Mouse (Mus musculus): ENCODE data around the gene Sox5. TPM values are rescaled to one million over a fixed set of nuclear protein-coding genes. Genes with fewer than 3 reads are reported as not detected.

Gene Sox5
- polyA plus RNA-seq, 1 experiment from 2014 or later = 27.0 TPM

GRCm38 (mm10) chr6:144755304-144755703 is 26.5 kb downstream of the Sox5 start:
- no peaks in the 10 kb centered on the region for H3K36me3 ChIP-seq (replicated peaks; ENCODE audit: control insufficient read depth, insufficient read depth)
- no peak overlapping the region for H3K27ac ChIP-seq
- 92% methylated on average over 4 of the region's 4 CpGs for WGBS

GRCm38 (mm10) chr6:144754366-144754765 is 27.4 kb downstream of the Sox5 start:
- no peak for DNase-seq (ENCODE audit: low spot score)
- Histone ChIP-seq H3K27ac (no peak overlapping the region), H3K4me2 (replicated peaks) (no peak overlapping the region)

More at GRCm38 (mm10) chr6:144755304-144755703, 26.5 kb downstream of the Sox5 start:
- Histone ChIP-seq H3K4me2 (replicated peaks) (no peak overlapping the region), H3K9me3 (ENCODE audit: control insufficient read depth, low read length) (no peaks in the 10 kb centered on the region), H3K4me3 (replicated peaks; ENCODE audit: low read length) (no peak overlapping the region), H3K27me3 (ENCODE audit: control insufficient read depth, insufficient read depth, low read length) (no peaks in the 10 kb centered on the region), H3K4me1 (replicated peaks; ENCODE audit: control insufficient read depth, insufficient read depth, low read length) (no peaks in the 10 kb centered on the region), H3K9ac (no peak overlapping the region)
- ATAC-seq (ENCODE audit: low FRiP score) = no peak
- DNase-seq (ENCODE audit: low spot score) = no peak

GRCm38 (mm10) chr6:144753963-144754296 is 27.8 kb downstream of the Sox5 start:
- Histone ChIP-seq H3K9ac (no peak overlapping the region), H3K36me3 (replicated peaks; ENCODE audit: control insufficient read depth, insufficient read depth) (no peaks in the 10 kb centered on the region), H3K4me2 (replicated peaks) (no peak overlapping the region), H3K4me1 (replicated peaks; ENCODE audit: control insufficient read depth, insufficient read depth, low read length) (no peaks in the 10 kb centered on the region), H3K27me3 (ENCODE audit: control insufficient read depth, insufficient read depth, low read length) (no peaks in the 10 kb centered on the region), H3K9me3 (ENCODE audit: control insufficient read depth, low read length) (no peaks in the 10 kb centered on the region), H3K4me3 (replicated peaks; ENCODE audit: low read length) (no peak overlapping the region), H3K27ac (no peak overlapping the region)
- no peak for DNase-seq (ENCODE audit: low spot score)
- ATAC-seq (ENCODE audit: low FRiP score) = no peak
- 18% methylated on average over 3 of the region's 3 CpGs for WGBS

More at GRCm38 (mm10) chr6:144754366-144754765, 27.4 kb downstream of the Sox5 start:
- Histone ChIP-seq H3K36me3 (replicated peaks; ENCODE audit: control insufficient read depth, insufficient read depth) (no peaks in the 10 kb centered on the region), H3K4me3 (replicated peaks; ENCODE audit: low read length) (no peak overlapping the region), H3K27me3 (ENCODE audit: control insufficient read depth, insufficient read depth, low read length) (no peaks in the 10 kb centered on the region), H3K9ac (no peak overlapping the region), H3K4me1 (replicated peaks; ENCODE audit: control insufficient read depth, insufficient read depth, low read length) (no peaks in the 10 kb centered on the region), H3K9me3 (ENCODE audit: control insufficient read depth, low read length) (no peaks in the 10 kb centered on the region)
- no peak for ATAC-seq (ENCODE audit: low FRiP score)

GRCm38 (mm10) chr6:144753225-144753962 is 28.4 kb downstream of the Sox5 start:
- H3K4me2 ChIP-seq (replicated peaks) = no peak overlapping the region
- no peak overlapping the region for H3K27ac ChIP-seq
- H3K4me1 ChIP-seq (replicated peaks; ENCODE audit: control insufficient read depth, insufficient read depth, low read length) = no peaks in the 10 kb centered on the region
- no peak overlapping the region for H3K9ac ChIP-seq
- H3K27me3 ChIP-seq (ENCODE audit: control insufficient read depth, insufficient read depth, low read length) = no peaks in the 10 kb centered on the region
- no peaks in the 10 kb centered on the region for H3K36me3 ChIP-seq (replicated peaks; ENCODE audit: control insufficient read depth, insufficient read depth)
- DNase-seq (ENCODE audit: low spot score) = no peak
- H3K9me3 ChIP-seq (ENCODE audit: control insufficient read depth, low read length) = no peaks in the 10 kb centered on the region
- 72% methylated on average over 13 of the region's 13 CpGs for WGBS
- no peak overlapping the region for H3K4me3 ChIP-seq (replicated peaks; ENCODE audit: low read length)
- no peak for ATAC-seq (ENCODE audit: low FRiP score)

GRCm38 (mm10) chr6:144751581-144751980 is 30.2 kb downstream of the Sox5 start:
- H3K4me1 ChIP-seq (replicated peaks; ENCODE audit: control insufficient read depth, insufficient read depth, low read length) = no peaks in the 10 kb centered on the region
- H3K27me3 ChIP-seq (ENCODE audit: control insufficient read depth, insufficient read depth, low read length) = no peaks in the 10 kb centered on the region
- H3K27ac ChIP-seq = no peak overlapping the region
- H3K4me2 ChIP-seq (replicated peaks) = no peak overlapping the region
- H3K36me3 ChIP-seq (replicated peaks; ENCODE audit: control insufficient read depth, insufficient read depth) = no peaks in the 10 kb centered on the region
- peaks cover 3% of the 10 kb centered on the region; the same call in 1 of the 2 replicates for H3K9me3 ChIP-seq (ENCODE audit: control insufficient read depth, low read length)
- ATAC-seq (ENCODE audit: low FRiP score) (no peak), DNase-seq (ENCODE audit: low spot score) (no peak)
- no peak overlapping the region for H3K9ac ChIP-seq
- no peak overlapping the region for H3K4me3 ChIP-seq (replicated peaks; ENCODE audit: low read length)
- 91% methylated on average over 4 of the region's 4 CpGs for WGBS

GRCm38 (mm10) chr6:144750197-144750596 is 31.6 kb downstream of the Sox5 start:
- Histone ChIP-seq H3K4me1 (replicated peaks; ENCODE audit: control insufficient read depth, insufficient read depth, low read length) (no peaks in the 10 kb centered on the region), H3K4me3 (replicated peaks; ENCODE audit: low read length) (no peak overlapping the region), H3K36me3 (replicated peaks; ENCODE audit: control insufficient read depth, insufficient read depth) (no peaks in the 10 kb centered on the region), H3K9me3 (ENCODE audit: control insufficient read depth, low read length) (peaks cover 3% of the 10 kb centered on the region; the same call in 1 of the 2 replicates), H3K27ac (no peak overlapping the region), H3K9ac (no peak overlapping the region), H3K27me3 (ENCODE audit: control insufficient read depth, insufficient read depth, low read length) (no peaks in the 10 kb centered on the region), H3K4me2 (replicated peaks) (no peak overlapping the region)
- ATAC-seq (ENCODE audit: low FRiP score) (no peak), DNase-seq (ENCODE audit: low spot score) (no peak)
- 56% methylated on average over 7 of the region's 7 CpGs for WGBS

GRCm38 (mm10) chr6:144746436-144746835 is 35.3 kb downstream of the Sox5 start:
- no peak overlapping the region for H3K27ac ChIP-seq
- no peak overlapping the region for H3K4me3 ChIP-seq (replicated peaks; ENCODE audit: low read length)
- no peak for DNase-seq (ENCODE audit: low spot score)
- WGBS = 95% methylated on average over 10 of the region's 10 CpGs
- H3K27me3 ChIP-seq (ENCODE audit: control insufficient read depth, insufficient read depth, low read length) = no peaks in the 10 kb centered on the region
- ATAC-seq (ENCODE audit: low FRiP score) = no peak
- H3K9me3 ChIP-seq (ENCODE audit: control insufficient read depth, low read length) = peaks cover 3% of the 10 kb centered on the region; the same call in 1 of the 2 replicates
- no peaks in the 10 kb centered on the region for H3K4me1 ChIP-seq (replicated peaks; ENCODE audit: control insufficient read depth, insufficient read depth, low read length)
- no peaks in the 10 kb centered on the region for H3K36me3 ChIP-seq (replicated peaks; ENCODE audit: control insufficient read depth, insufficient read depth)
- no peak overlapping the region for H3K4me2 ChIP-seq (replicated peaks)
- no peak overlapping the region for H3K9ac ChIP-seq

- DNase-seq (ENCODE audit: low spot score) = no peak
- H3K27me3 ChIP-seq (ENCODE audit: control insufficient read depth, insufficient read depth, low read length) = no peaks in the 10 kb centered on the region
- H3K36me3 ChIP-seq (replicated peaks; ENCODE audit: control insufficient read depth, insufficient read depth) = no peaks in the 10 kb centered on the region
- no peak overlapping the region for H3K4me2 ChIP-seq (replicated peaks)
- peaks cover 3% of the 10 kb centered on the region; the same call in 1 of the 2 replicates for H3K9me3 ChIP-seq (ENCODE audit: control insufficient read depth, low read length)
- ATAC-seq (ENCODE audit: low FRiP score) = no peak
- H3K4me3 ChIP-seq (replicated peaks; ENCODE audit: low read length) = no peak overlapping the region
- H3K27ac ChIP-seq = no peak overlapping the region
- 48% methylated on average over 3 of the region's 3 CpGs for WGBS
- no peaks in the 10 kb centered on the region for H3K4me1 ChIP-seq (replicated peaks; ENCODE audit: control insufficient read depth, insufficient read depth, low read length)
- H3K9ac ChIP-seq = no peak overlapping the region
Observed at GRCm38 (mm10) chr6:144742559-144742958, 39.2 kb downstream of the Sox5 start.

- 66% methylated on average over 3 of the region's 3 CpGs for WGBS
- H3K36me3 ChIP-seq (replicated peaks; ENCODE audit: control insufficient read depth, insufficient read depth) = no peaks in the 10 kb centered on the region
- no peak overlapping the region for H3K27ac ChIP-seq
- no peaks in the 10 kb centered on the region for H3K4me1 ChIP-seq (replicated peaks; ENCODE audit: control insufficient read depth, insufficient read depth, low read length)
- ATAC-seq (ENCODE audit: low FRiP score) (no peak), DNase-seq (ENCODE audit: low spot score) (no peak)
- no peaks in the 10 kb centered on the region for H3K27me3 ChIP-seq (ENCODE audit: control insufficient read depth, insufficient read depth, low read length)
- no peak overlapping the region for H3K9ac ChIP-seq
- H3K4me2 ChIP-seq (replicated peaks) = no peak overlapping the region
- H3K9me3 ChIP-seq (ENCODE audit: control insufficient read depth, low read length) = no peaks in the 10 kb centered on the region
- no peak overlapping the region for H3K4me3 ChIP-seq (replicated peaks; ENCODE audit: low read length)
Observed at GRCm38 (mm10) chr6:144741080-144741655, 40.6 kb downstream of the Sox5 start.
